Mouse (Mus musculus): ENCODE results near the gene Lgals7. TPM values are rescaled to one million over a fixed set of nuclear protein-coding genes. Genes with fewer than 3 reads are reported as not detected.

Lgals7 gene
- polyA plus RNA-seq, 1 experiment from 2014 or later: 4.2 TPM

GRCm38 (mm10) chr7:28831411-28832125 is 32.1 kb upstream of the Lgals7 start:
- Histone ChIP-seq H3K27me3 (no peaks in the 10 kb centered on the region), H3K36me3 (peaks cover 29% of the 10 kb centered on the region), H3K4me1 (no peaks in the 10 kb centered on the region), H3K27ac (no peak overlapping the region), H3K4me3 (no peak overlapping the region), H3K9ac (no peak overlapping the region), H3K9me3 (no peaks in the 10 kb centered on the region), H3K4me2 (replicated peaks) (no peak overlapping the region)
- 91% methylated on average over 17 of the region's 17 CpGs for WGBS
- ATAC-seq (ENCODE audit: insufficient number of reproducible peaks, insufficient read depth, low FRiP score, low TSS enrichment): no peak

DNA sequence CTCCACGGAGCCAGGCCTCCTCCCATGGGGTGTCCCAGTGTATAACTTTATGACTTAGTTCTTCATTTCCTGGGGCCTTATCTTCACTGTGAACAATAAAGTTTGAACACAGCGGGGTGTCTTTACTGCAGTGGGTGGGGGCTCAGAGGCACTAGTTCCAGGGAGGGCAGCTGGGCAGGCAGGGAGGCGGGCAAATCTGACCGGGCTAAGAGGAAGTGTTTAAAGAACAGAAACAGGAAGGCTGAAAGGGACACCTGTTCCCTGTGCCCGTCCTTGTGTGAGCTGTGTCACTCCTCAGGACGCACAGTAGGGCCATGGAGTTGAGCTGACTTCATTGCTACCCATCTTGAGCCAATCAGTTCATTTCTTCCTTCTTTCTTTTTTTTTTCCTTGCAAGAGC is 31.5 kb upstream of the Lgals7 start:
- 77% methylated on average over 6 of the region's 6 CpGs for WGBS
- Histone ChIP-seq H3K4me3 (no peak overlapping the region), H3K4me1 (no peaks in the 10 kb centered on the region), H3K4me2 (replicated peaks) (no peak overlapping the region), H3K9me3 (no peaks in the 10 kb centered on the region), H3K27me3 (no peaks in the 10 kb centered on the region), H3K9ac (no peak overlapping the region), H3K36me3 (peaks cover 29% of the 10 kb centered on the region), H3K27ac (no peak overlapping the region)
- no peak for ATAC-seq (ENCODE audit: insufficient number of reproducible peaks, insufficient read depth, low FRiP score, low TSS enrichment)

DNA sequence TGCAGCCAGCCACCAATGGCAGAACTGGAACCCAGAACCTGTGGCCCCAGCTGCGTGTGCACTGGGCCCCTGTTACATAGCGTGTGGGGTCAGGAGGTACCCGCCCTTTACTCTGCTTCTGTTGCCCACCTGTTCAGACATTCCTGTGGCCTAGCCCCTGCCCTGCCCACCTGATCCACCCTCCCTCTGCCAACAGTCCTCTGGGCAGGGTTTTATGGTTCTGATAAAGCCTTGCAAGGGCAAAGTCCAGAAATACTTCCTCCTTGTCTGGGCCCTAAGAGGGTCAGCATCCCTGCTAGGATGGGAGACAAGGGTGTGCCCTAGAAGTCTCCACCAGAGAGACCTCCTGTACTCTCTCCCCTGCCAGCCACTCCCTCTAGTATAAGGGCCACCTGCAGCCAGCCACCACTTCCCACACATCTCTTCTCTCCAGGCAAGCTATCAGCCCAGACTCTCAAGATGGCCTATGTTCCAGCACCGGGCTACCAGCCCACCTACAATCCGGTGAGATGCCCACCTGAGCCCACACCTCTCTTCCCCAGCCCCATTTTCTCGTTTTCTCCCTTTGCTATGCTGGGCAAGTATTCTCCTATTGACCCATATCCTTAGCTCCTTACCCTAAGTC is 29.8 kb upstream of the Lgals7 start, which contains the start of gene Lgals4:
TSS of gene Lgals4 (plus strand) at position 132 of the 625 bp plus-strand sequence.
- 84% methylated on average over 6 of the region's 6 CpGs for WGBS

GRCm38 (mm10) chr7:28836936-28837335 is 26.7 kb upstream of the Lgals7 start:
- H3K9ac ChIP-seq: no peak overlapping the region
- no peaks in the 10 kb centered on the region for H3K27me3 ChIP-seq
- H3K4me2 ChIP-seq (replicated peaks): no peak overlapping the region
- H3K36me3 ChIP-seq: peaks cover 4% of the 10 kb centered on the region; the same call in 1 of the 2 replicates
- WGBS: 85% methylated on average over 5 of the region's 5 CpGs
- no peaks in the 10 kb centered on the region for H3K4me1 ChIP-seq
- no peak overlapping the region for H3K4me3 ChIP-seq
- no peak for ATAC-seq (ENCODE audit: insufficient number of reproducible peaks, insufficient read depth, low FRiP score, low TSS enrichment)
- no peak overlapping the region for H3K27ac ChIP-seq
- H3K9me3 ChIP-seq: no peaks in the 10 kb centered on the region

More for the DNA sequence above, 29.8 kb upstream of the Lgals7 start, which contains the start of gene Lgals4:
- H3K9ac ChIP-seq: no peak within 1 kb of the TSS
- no peak for ATAC-seq (ENCODE audit: insufficient number of reproducible peaks, insufficient read depth, low FRiP score, low TSS enrichment)
- H3K9me3 ChIP-seq: no peaks in the 10 kb centered on the region
- no peak within 1 kb of the TSS for H3K27ac ChIP-seq
- no peaks in the 10 kb centered on the region for H3K4me1 ChIP-seq
- no peak within 1 kb of the TSS for H3K4me3 ChIP-seq
- H3K27me3 ChIP-seq: no peaks in the 10 kb centered on the region
- H3K36me3 ChIP-seq: peaks cover 29% of the 10 kb centered on the region
- no peak within 1 kb of the TSS for H3K4me2 ChIP-seq (replicated peaks)

- H3K4me3 ChIP-seq: no peak overlapping the region
- no peaks in the 10 kb centered on the region for H3K9me3 ChIP-seq
- H3K27ac ChIP-seq: 0 out of 2 replicates have a peak overlapping the region, but pooled peaks have one; percentile 6
- no peak for ATAC-seq (ENCODE audit: insufficient number of reproducible peaks, insufficient read depth, low FRiP score, low TSS enrichment)
- 80% methylated on average over 9 of the region's 9 CpGs for WGBS
- no peaks in the 10 kb centered on the region for H3K27me3 ChIP-seq
- no peak overlapping the region for H3K4me2 ChIP-seq (replicated peaks)
- H3K36me3 ChIP-seq: no peaks in the 10 kb centered on the region
- H3K9ac ChIP-seq: no peak overlapping the region
- no peaks in the 10 kb centered on the region for H3K4me1 ChIP-seq
Measured at GRCm38 (mm10) chr7:28838331-28838730, 25.3 kb upstream of the Lgals7 start.

DNA sequence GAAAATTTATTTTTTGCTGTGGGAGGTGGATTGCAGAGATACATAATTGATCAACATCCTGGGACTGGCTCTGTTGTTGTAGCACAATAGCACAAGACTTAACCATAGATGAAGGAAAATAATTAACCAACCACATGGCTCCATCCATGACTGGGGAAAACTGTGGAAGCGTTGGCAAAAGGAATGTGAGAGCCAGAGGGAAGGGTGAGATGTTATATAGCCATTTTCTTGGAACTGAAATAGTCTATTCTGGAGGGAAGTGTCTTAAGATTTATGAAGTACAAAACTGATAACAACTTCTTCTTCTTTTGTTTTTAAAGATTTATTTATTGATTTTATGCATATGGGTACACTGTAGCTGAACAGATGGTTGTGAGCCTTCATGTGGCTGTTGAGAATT is 16.4 kb upstream of the Lgals7 start:
- ATAC-seq (ENCODE audit: insufficient number of reproducible peaks, insufficient read depth, low FRiP score, low TSS enrichment): no peak
- H3K27ac ChIP-seq: no peak overlapping the region
- no peak overlapping the region for H3K9ac ChIP-seq
- H3K4me2 ChIP-seq (replicated peaks): no peak overlapping the region
- no peaks in the 10 kb centered on the region for H3K9me3 ChIP-seq
- no peaks in the 10 kb centered on the region for H3K27me3 ChIP-seq
- H3K4me3 ChIP-seq: no peak overlapping the region
- H3K4me1 ChIP-seq: peaks cover 5% of the 10 kb centered on the region; the same call in 1 of the 2 replicates
- H3K36me3 ChIP-seq: no peaks in the 10 kb centered on the region
- 80% methylated on average over 1 of the region's 1 CpGs for WGBS

DNA sequence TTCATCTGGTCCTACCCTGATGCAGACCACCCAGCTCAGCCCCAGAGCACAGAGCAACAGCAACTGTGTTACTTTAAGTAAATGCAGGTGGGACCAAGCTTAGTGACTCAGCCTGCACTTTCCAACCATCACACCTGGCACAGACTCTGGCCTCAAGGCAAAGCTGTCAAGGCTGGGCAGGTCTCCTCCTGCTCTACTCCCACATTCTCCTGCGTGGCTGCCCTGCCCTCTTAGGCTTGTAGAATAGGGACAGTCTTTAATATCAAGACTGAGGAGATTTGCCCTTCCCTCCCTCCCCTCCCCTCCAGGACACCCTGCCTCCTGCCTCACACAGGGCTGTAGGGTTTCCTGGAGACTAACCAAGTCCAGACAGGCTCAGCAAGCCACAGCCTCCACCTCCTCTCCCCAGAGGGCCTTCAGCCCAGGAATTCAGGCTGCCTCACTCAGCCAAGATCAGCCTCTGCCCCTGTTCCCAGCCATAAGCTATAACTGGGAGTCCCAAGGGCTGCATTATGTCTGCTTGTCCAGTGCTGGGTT is 13.9 kb upstream of the Lgals7 start:
- Histone ChIP-seq H3K27me3 (no peaks in the 10 kb centered on the region), H3K9ac (no peak overlapping the region), H3K4me1 (peaks cover 5% of the 10 kb centered on the region; the same call in 1 of the 2 replicates), H3K4me2 (replicated peaks) (no peak overlapping the region), H3K9me3 (no peaks in the 10 kb centered on the region), H3K4me3 (no peak overlapping the region), H3K36me3 (no peaks in the 10 kb centered on the region), H3K27ac (peak overlapping the region; percentile 72)
- WGBS: 25% methylated on average over 1 of the region's 1 CpGs
- ATAC-seq (ENCODE audit: insufficient number of reproducible peaks, insufficient read depth, low FRiP score, low TSS enrichment): peak; percentile 64

GRCm38 (mm10) chr7:28850642-28851041 is 13.0 kb upstream of the Lgals7 start:
- no peaks in the 10 kb centered on the region for H3K27me3 ChIP-seq
- H3K9ac ChIP-seq: no peak overlapping the region
- H3K4me1 ChIP-seq: peaks cover 5% of the 10 kb centered on the region; the same call in 1 of the 2 replicates
- H3K9me3 ChIP-seq: no peaks in the 10 kb centered on the region
- H3K36me3 ChIP-seq: no peaks in the 10 kb centered on the region
- H3K4me3 ChIP-seq: no peak overlapping the region
- no peak for ATAC-seq (ENCODE audit: insufficient number of reproducible peaks, insufficient read depth, low FRiP score, low TSS enrichment)
- H3K4me2 ChIP-seq (replicated peaks): no peak overlapping the region
- 82% methylated on average over 4 of the region's 4 CpGs for WGBS
- no peak overlapping the region for H3K27ac ChIP-seq

GRCm38 (mm10) chr7:28859953-28860352 is 3.7 kb upstream of the Lgals7 start:
- Histone ChIP-seq H3K27me3 (no peaks in the 10 kb centered on the region), H3K36me3 (no peaks in the 10 kb centered on the region), H3K9me3 (0 out of 2 replicates have a peak, but pooled peaks cover 3% of the 10 kb centered on the region), H3K4me3 (no peak overlapping the region), H3K4me2 (replicated peaks) (no peak overlapping the region), H3K4me1 (0 out of 2 replicates have a peak, but pooled peaks cover 9% of the 10 kb centered on the region), H3K9ac (no peak overlapping the region), H3K27ac (no peak overlapping the region)
- 91% methylated on average over 2 of the region's 2 CpGs for WGBS
- ATAC-seq (ENCODE audit: insufficient number of reproducible peaks, insufficient read depth, low FRiP score, low TSS enrichment): no peak

GRCm38 (mm10) chr7:28860898-28861297 is 2.8 kb upstream of the Lgals7 start:
- no peak overlapping the region for H3K27ac ChIP-seq
- H3K4me2 ChIP-seq (replicated peaks): no peak overlapping the region
- ATAC-seq (ENCODE audit: insufficient number of reproducible peaks, insufficient read depth, low FRiP score, low TSS enrichment): no peak
- H3K27me3 ChIP-seq: no peaks in the 10 kb centered on the region
- 0 out of 2 replicates have a peak, but pooled peaks cover 3% of the 10 kb centered on the region for H3K9me3 ChIP-seq
- no peak overlapping the region for H3K4me3 ChIP-seq
- 88% methylated on average over 6 of the region's 6 CpGs for WGBS
- H3K9ac ChIP-seq: no peak overlapping the region
- H3K36me3 ChIP-seq: no peaks in the 10 kb centered on the region
- 0 out of 2 replicates have a peak, but pooled peaks cover 9% of the 10 kb centered on the region for H3K4me1 ChIP-seq

DNA sequence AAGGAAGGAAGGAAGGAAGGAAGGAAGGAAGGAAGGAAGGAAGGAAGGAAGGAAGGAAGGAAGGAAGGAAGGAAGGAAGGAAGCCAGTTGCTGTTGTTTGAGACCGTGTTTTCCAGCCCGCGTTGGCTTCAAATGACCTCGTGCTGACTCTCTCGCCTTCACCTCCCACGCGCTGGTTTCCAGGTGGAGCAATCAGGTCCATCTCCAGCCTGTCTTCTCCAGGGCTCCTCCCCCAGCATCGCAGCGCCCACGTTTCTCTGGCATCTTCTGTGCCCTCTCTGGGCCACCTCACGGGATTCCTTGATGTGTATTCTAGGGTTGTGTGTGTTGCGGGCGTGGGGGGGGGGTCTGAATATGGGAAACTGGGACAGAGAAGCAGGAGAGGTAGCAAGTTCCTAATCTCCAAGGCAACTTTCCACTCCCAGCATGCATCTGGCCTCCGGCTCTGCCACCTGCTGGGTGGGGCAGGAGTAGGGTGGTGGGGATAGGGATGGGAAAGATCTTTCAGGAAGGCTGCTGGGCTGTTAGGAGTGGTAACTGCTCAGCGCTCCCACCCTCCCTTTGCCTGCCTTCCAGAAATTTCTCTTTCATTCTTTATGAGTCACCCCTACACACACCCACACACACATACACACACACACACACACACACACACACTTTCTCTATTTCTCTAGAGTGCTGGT is 695 bp upstream of the Lgals7 start:
- no peak overlapping the region for H3K4me2 ChIP-seq (replicated peaks)
- WGBS: 81% methylated on average over 15 of the region's 15 CpGs
- ATAC-seq (ENCODE audit: insufficient number of reproducible peaks, insufficient read depth, low FRiP score, low TSS enrichment): no peak
- H3K4me3 ChIP-seq: no peak overlapping the region
- H3K36me3 ChIP-seq: no peaks in the 10 kb centered on the region
- H3K9ac ChIP-seq: no peak overlapping the region
- 0 out of 2 replicates have a peak, but pooled peaks cover 9% of the 10 kb centered on the region for H3K4me1 ChIP-seq
- 0 out of 2 replicates have a peak, but pooled peaks cover 3% of the 10 kb centered on the region for H3K9me3 ChIP-seq
- no peak overlapping the region for H3K27ac ChIP-seq
- no peaks in the 10 kb centered on the region for H3K27me3 ChIP-seq

Measured in embryonic facial prominence, embryonic 12.5 days (tissue).